Mouse (Mus musculus): ENCODE measurements at regions not wholly inside any gene's neighbourhood (a gene's known extent, or its start where the extent isn't known, plus 50 kb on each side); places are given as distances from the start of the nearest gene placed in this dataset.

GRCm38 (mm10) chr19:54206819-54207218 is 162.9 kb downstream of the Adra2a start:
- intact Hi-C loops (cut with DNase I), result no loop called here
- DNase-seq (ENCODE audit: low spot score in 2 of 2), result no peak

GRCm38 (mm10) chr19:54212169-54212568 is 168.2 kb downstream of the Adra2a start:
- intact Hi-C loops (cut with DNase I), result no loop called here
- no peak for DNase-seq (ENCODE audit: low spot score in 2 of 2)

GRCm38 (mm10) chr19:54244176-54244575 is 200.2 kb downstream of the Adra2a start:
- intact Hi-C loops (cut with DNase I), result no loop called here
- no peak for DNase-seq (ENCODE audit: low spot score in 2 of 2)

- no peak for DNase-seq (ENCODE audit: low spot score in 2 of 2)
- intact Hi-C loops (cut with DNase I), result no loop called here
These were observed 204.4 kb downstream of the Adra2a start for GRCm38 (mm10) chr19:54248256-54248936.

GRCm38 (mm10) chr19:54252145-54252664 is 208.3 kb downstream of the Adra2a start:
- intact Hi-C loops (cut with DNase I), result no loop called here
- DNase-seq (ENCODE audit: low spot score in 2 of 2), result no peak

GRCm38 (mm10) chr19:54257889-54258288 is 213.9 kb downstream of the Adra2a start:
- intact Hi-C loops (cut with DNase I), result no loop called here
- no peak for DNase-seq (ENCODE audit: low spot score in 2 of 2)

GRCm38 (mm10) chr19:54259175-54259574 is 215.2 kb downstream of the Adra2a start:
- intact Hi-C loops (cut with DNase I), result no loop called here
- no peak for DNase-seq (ENCODE audit: low spot score in 2 of 2)

GRCm38 (mm10) chr19:54277368-54277767 is 233.4 kb downstream of the Adra2a start:
- DNase-seq (ENCODE audit: low spot score in 2 of 2), result peak; percentile 43 to 45
- intact Hi-C loops (cut with DNase I), result no loop called here

GRCm38 (mm10) chr19:54285481-54285880 is 241.5 kb downstream of the Adra2a start:
- intact Hi-C loops (cut with DNase I), result no loop called here
- no peak for DNase-seq (ENCODE audit: low spot score in 2 of 2)

GRCm38 (mm10) chr19:54297663-54298388 is 253.9 kb downstream of the Adra2a start:
- intact Hi-C loops (cut with DNase I), result no loop called here
- DNase-seq (ENCODE audit: low spot score in 2 of 2), result no peak

- intact Hi-C loops (cut with DNase I), result no loop called here
- DNase-seq (ENCODE audit: low spot score in 2 of 2), result no peak
These were observed 267.3 kb downstream of the Adra2a start for GRCm38 (mm10) chr19:54311289-54311688.

- intact Hi-C loops (cut with DNase I), result no loop called here
These were observed 267.8 kb downstream of the Adra2a start for GRCm38 (mm10) chr19:54311723-54312122.

GRCm38 (mm10) chr19:54323276-54323675 is 279.3 kb downstream of the Adra2a start:
- no peak for DNase-seq (ENCODE audit: low spot score in 2 of 2)
- intact Hi-C loops (cut with DNase I), result no loop called here

More at GRCm38 (mm10) chr19:54311723-54312122, 267.8 kb downstream of the Adra2a start:
- no peak for DNase-seq (ENCODE audit: low spot score in 2 of 2)

- intact Hi-C loops (cut with DNase I), result no loop called here
- no peak for DNase-seq (ENCODE audit: low spot score in 2 of 2)
These were observed 281.0 kb downstream of the Adra2a start for GRCm38 (mm10) chr19:54324991-54325390.

GRCm38 (mm10) chr19:54332140-54332539 is 288.2 kb downstream of the Adra2a start:
- no peak for DNase-seq (ENCODE audit: low spot score in 2 of 2)
- intact Hi-C loops (cut with DNase I), result no loop called here

GRCm38 (mm10) chr19:54340778-54341291 is 296.9 kb downstream of the Adra2a start:
- intact Hi-C loops (cut with DNase I), result no loop called here
- no peak for DNase-seq (ENCODE audit: low spot score in 2 of 2)

GRCm38 (mm10) chr19:54359731-54360130 is 315.8 kb downstream of the Adra2a start:
- no peak for DNase-seq (ENCODE audit: low spot score in 2 of 2)
- intact Hi-C loops (cut with DNase I), result no loop called here

GRCm38 (mm10) chr19:54360660-54361059 is 316.7 kb downstream of the Adra2a start:
- no peak for DNase-seq (ENCODE audit: low spot score in 2 of 2)

GRCm38 (mm10) chr19:54385101-54385500 is 341.1 kb downstream of the Adra2a start:
- intact Hi-C loops (cut with DNase I), result no loop called here
- DNase-seq (ENCODE audit: low spot score in 2 of 2), result no peak

More at GRCm38 (mm10) chr19:54360660-54361059, 316.7 kb downstream of the Adra2a start:
- intact Hi-C loops (cut with DNase I), result no loop called here

GRCm38 (mm10) chr19:54391406-54391805 is 347.5 kb downstream of the Adra2a start:
- DNase-seq (ENCODE audit: low spot score in 2 of 2), result no peak
- intact Hi-C loops (cut with DNase I), result no loop called here

- DNase-seq (ENCODE audit: low spot score in 2 of 2), result no peak
- intact Hi-C loops (cut with DNase I), result no loop called here
These were observed 355.7 kb downstream of the Adra2a start for GRCm38 (mm10) chr19:54399651-54400050.
